Mouse (Mus musculus) testis, adult 2 months (tissue): ENCODE results near the gene Pitpna.

ENCODE experiments used
- CTCF ChIP-seq: fragments of 200-500 bp; IDR thresholded peaks from 2 replicates; pipeline ENCODE4 v1.5.1; 2012; ENCODE audit warnings: low read depth, mild to moderate bottlenecking, inconsistent platforms, low read length, moderate library complexity; ENCODE audit not compliant: control insufficient read depth, insufficient read depth, insufficient replicate concordance
- POLR2A ChIP-seq: fragments of 200-500 bp; IDR thresholded peaks from 2 replicates; pipeline ENCODE4 v1.6.1; 2012; ENCODE audit warnings: low read depth, mild to moderate bottlenecking, inconsistent platforms, low read length, moderate library complexity; ENCODE audit not compliant: control insufficient read depth

DNA sequence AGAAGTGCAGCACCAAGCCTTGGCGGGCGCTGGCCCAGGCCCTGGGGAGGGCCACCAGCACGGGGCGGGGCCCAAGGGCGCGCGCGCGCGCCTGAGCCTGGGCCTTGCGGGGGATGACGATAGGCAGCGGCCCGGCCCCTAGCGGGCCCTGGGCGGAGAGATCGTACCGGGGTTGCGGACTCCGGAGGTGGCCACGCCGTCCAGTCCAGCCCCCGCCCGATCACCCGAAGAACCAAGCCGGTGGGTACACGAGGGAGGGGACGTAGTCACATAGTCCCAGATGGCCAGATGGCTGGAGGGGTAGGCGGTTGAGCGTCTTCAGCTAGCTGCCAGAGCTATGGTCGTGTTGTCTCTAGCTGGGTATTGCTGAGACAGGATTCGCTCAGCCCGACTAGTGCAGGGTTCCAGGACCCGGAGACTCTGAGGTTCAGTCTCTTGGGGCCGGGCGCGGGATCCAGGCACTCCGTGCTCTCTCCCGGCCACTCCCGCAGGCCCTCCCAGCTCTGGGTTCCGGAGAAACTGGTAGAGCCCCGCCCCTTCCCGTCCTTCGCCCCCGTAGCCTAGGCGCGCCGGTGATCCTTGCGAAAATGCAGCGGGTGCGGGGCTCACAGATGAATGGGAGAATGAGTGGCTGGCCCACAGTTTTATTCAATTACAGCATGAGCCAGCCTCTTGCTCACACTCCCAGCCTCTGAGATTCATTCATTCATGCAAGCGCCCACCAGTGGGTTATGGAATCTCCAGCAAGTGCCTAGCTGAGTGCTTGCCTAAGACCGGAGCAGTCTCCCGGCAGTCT, 63.7 kb downstream of the Pitpna start:
- TF ChIP-seq CTCF: no peak
- TF ChIP-seq POLR2A: no peak
